Mouse (Mus musculus): ENCODE data around the gene Nfe2l2.

The Nfe2l2 gene

GRCm38 (mm10) chr2:75704234-75705161 is at the start of gene Nfe2l2:
Gene Nfe2l2, minus strand, starts transcription at chr2:75704641.
- DNase-seq (ENCODE audit: low spot score), result peak; percentile 79

GRCm38 (mm10) chr2:75752306-75753175 is 48.1 kb upstream of the Nfe2l2 start:
- no peak for DNase-seq (ENCODE audit: low spot score)

GRCm38 (mm10) chr2:75751896-75752295 is 47.5 kb upstream of the Nfe2l2 start:
- no peak for DNase-seq (ENCODE audit: low spot score)

- no peak for DNase-seq (ENCODE audit: low spot score)
These were observed 46.4 kb upstream of the Nfe2l2 start for GRCm38 (mm10) chr2:75750869-75751268.

- no peak for DNase-seq (ENCODE audit: low spot score)
These were observed 45.7 kb upstream of the Nfe2l2 start for GRCm38 (mm10) chr2:75750043-75750718.

- DNase-seq (ENCODE audit: low spot score), result no peak
These were observed 44.4 kb upstream of the Nfe2l2 start for GRCm38 (mm10) chr2:75748841-75749240.

- no peak for DNase-seq (ENCODE audit: low spot score)
These were observed 32.6 kb upstream of the Nfe2l2 start for GRCm38 (mm10) chr2:75737006-75737503.

- DNase-seq (ENCODE audit: low spot score), result no peak
These were observed 29.9 kb upstream of the Nfe2l2 start for GRCm38 (mm10) chr2:75734196-75734865.

GRCm38 (mm10) chr2:75733177-75733576 is 28.7 kb upstream of the Nfe2l2 start:
- DNase-seq (ENCODE audit: low spot score), result no peak

- no peak for DNase-seq (ENCODE audit: low spot score)
These were observed 27.5 kb upstream of the Nfe2l2 start for GRCm38 (mm10) chr2:75731929-75732328.

GRCm38 (mm10) chr2:75731233-75731651 is 26.8 kb upstream of the Nfe2l2 start:
- no peak for DNase-seq (ENCODE audit: low spot score)

GRCm38 (mm10) chr2:75730052-75730451 is 25.6 kb upstream of the Nfe2l2 start:
- DNase-seq (ENCODE audit: low spot score), result no peak

GRCm38 (mm10) chr2:75724863-75725445 is 20.5 kb upstream of the Nfe2l2 start:
- no peak for DNase-seq (ENCODE audit: low spot score)

- no peak for DNase-seq (ENCODE audit: low spot score)
These were observed 19.0 kb upstream of the Nfe2l2 start for GRCm38 (mm10) chr2:75723481-75723880.

GRCm38 (mm10) chr2:75722893-75723292 is 18.5 kb upstream of the Nfe2l2 start:
- DNase-seq (ENCODE audit: low spot score), result no peak

- DNase-seq (ENCODE audit: low spot score), result no peak
These were observed 16.0 kb upstream of the Nfe2l2 start for GRCm38 (mm10) chr2:75720236-75721027.

GRCm38 (mm10) chr2:75719331-75719869 is 15.0 kb upstream of the Nfe2l2 start:
- DNase-seq (ENCODE audit: low spot score), result no peak

- no peak for DNase-seq (ENCODE audit: low spot score)
These were observed 11.9 kb upstream of the Nfe2l2 start for GRCm38 (mm10) chr2:75716046-75717016.

- no peak for DNase-seq (ENCODE audit: low spot score)
These were observed 10.3 kb upstream of the Nfe2l2 start for GRCm38 (mm10) chr2:75714766-75715165.
